Mouse (Mus musculus): ENCODE results near the gene Lbh.

- TF ChIP-seq CTCF (IDR thresholded peaks at IDR 0.05; ENCODE audit: borderline replicate concordance, extremely low read depth, insufficient read depth, insufficient read length) (no peak), POLR2A (IDR thresholded peaks at IDR 0.05; ENCODE audit: borderline replicate concordance, extremely low read depth, insufficient read depth, insufficient read length, poor library complexity, severe bottlenecking) (no peak)
These were observed 7.0 kb downstream of the Lbh start for GRCm38 (mm10) chr17:72925111-72925510.
